Mouse (Mus musculus) cortical plate, adult 2 months (tissue): ENCODE measurements around the gene Nrxn3.

ENCODE experiments used
- CTCF ChIP-seq: fragments of 200-500 bp; IDR thresholded peaks from 2 replicates; pipeline ENCODE4 v1.5.1; 2011; ENCODE audit warnings: mild to moderate bottlenecking, control low read depth, low read length; ENCODE audit not compliant: insufficient read depth; ENCODE audit errors: extremely low read depth
- POLR2A ChIP-seq: fragments of 200-500 bp; IDR thresholded peaks from 2 replicates; pipeline ENCODE4 v1.6.1; 2011; ENCODE audit warnings: mild to moderate bottlenecking, low read length, control low read depth; ENCODE audit not compliant: insufficient read depth; ENCODE audit errors: extremely low read depth

DNA sequence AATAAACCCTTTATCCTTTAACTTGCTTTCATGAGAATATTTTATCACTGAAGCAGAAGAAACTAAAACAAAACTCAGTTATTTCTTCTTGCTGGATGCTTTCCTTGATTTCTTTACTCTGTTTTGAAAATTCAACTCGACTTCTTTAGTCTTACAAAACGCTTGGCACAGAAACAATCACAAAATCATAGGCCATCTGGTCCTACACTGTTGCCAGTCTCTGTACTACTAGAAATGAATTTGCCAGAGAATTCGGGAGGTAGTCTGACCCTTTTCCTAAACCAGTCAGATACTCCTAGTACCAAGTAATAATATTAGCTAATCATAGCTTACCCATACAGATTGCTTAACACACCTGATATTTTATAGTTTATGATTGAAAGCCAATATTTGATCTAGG is 1066.1 kb downstream of the Nrxn3 start:
- no peak for TF ChIP-seq CTCF
- no peak for TF ChIP-seq POLR2A
